In genomic region chr12:98303013-98303412, GRCm38 (mm10) we compare ENCODE assay signal across 29 mouse cellular contexts. TPM values are rescaled to one million over a fixed set of nuclear protein-coding genes. Genes with fewer than 3 reads are reported as not detected.
DNase-seq lines count a peak whose midpoint lies in the region; ATAC-seq and TF ChIP-seq lines count a peak whose summit lies in the region.
"Had no signal": no experiment of that assay in that cellular context is flagged by ENCODE, and none has a peak within 500 bp of the region (broad histone marks: within the 10 kb centered on the region; RNA-seq: fewer than 3 reads in every experiment).

No protein-coding gene starts in this region.

- H3K27ac ChIP-seq in midbrain, embryonic 14.5 days (replicated peaks; ENCODE audit: low read depth, low read length) = no peak overlapping the region
- H3K27ac ChIP-seq: embryonic facial prominence, embryonic 10.5 days; embryonic facial prominence, embryonic 13.5 days; forebrain, embryonic 13.5 days; gastrocnemius, adult 2 months; heart, embryonic 15.5 days; hindbrain, embryonic 14.5 days; hindbrain, postnatal 0 days had no signal

- TF ChIP-seq CTCF in Patski (IDR thresholded peaks at IDR 0.05) = no peak

- no peaks in the 10 kb centered on the region for H3K4me1 ChIP-seq in midbrain, embryonic 14.5 days (ENCODE audit: control insufficient read depth, insufficient read depth, low read length)
- H3K4me1 ChIP-seq: embryonic facial prominence, embryonic 10.5 days; embryonic facial prominence, embryonic 13.5 days had no signal

- DNase-seq in heart, adult 11 months = peak; percentile 36
- no peak for DNase-seq in heart, postnatal 4 days
- DNase-seq in Patski (ENCODE audit: low read depth, low spot score) = no peak
- peak; percentile 60 for DNase-seq in retina, embryonic 14.5 days (ENCODE audit: low spot score)
- DNase-seq in midbrain, embryonic 14.5 days = no peak
- DNase-seq: adrenal gland, adult 2 months; adrenal gland, postnatal 14 days; cerebellum, adult 11 months; cerebellum, adult 2 months; cerebellum, adult 9-11 months; cerebellum, postnatal 25 days; embryo, embryonic 11 days; forebrain, postnatal 0 days; gastrocnemius, adult 2 months; gastrocnemius, postnatal 14 days; heart, adult 18-20 months; heart, postnatal 10 days; heart, postnatal 36 days had no signal

- POLR2A ChIA-PET in Patski (lab: Charles Lee) = interaction anchor here (0.9 kb wide), 1 partner anchor 13 kb away, joined by 3 read pairs; no protein-coding TSS in a partner anchor

- H3K27me3 ChIP-seq in Patski = no peaks in the 10 kb centered on the region
- no peaks in the 10 kb centered on the region for H3K27me3 ChIP-seq in midbrain, embryonic 14.5 days (ENCODE audit: control insufficient read depth, insufficient read depth, low read length)
- H3K27me3 ChIP-seq: embryonic facial prominence, embryonic 13.5 days; forebrain, embryonic 13.5 days; heart, embryonic 12.5 days; heart, embryonic 15.5 days had no signal

- H3K36me3 ChIP-seq in midbrain, embryonic 14.5 days (ENCODE audit: control insufficient read depth, insufficient read depth, low read length) = no peaks in the 10 kb centered on the region
- H3K36me3 ChIP-seq: embryonic facial prominence, embryonic 10.5 days; embryonic facial prominence, embryonic 13.5 days; G1E; heart, embryonic 12.5 days; heart, embryonic 15.5 days had no signal

- in situ Hi-C loops in Patski (cut with MboI; ENCODE audit: low pct_unique_long_range_greater_than_20kb) = no loop called here

- CTCF ChIA-PET in Patski (lab: Charles Lee) = interaction anchor here (1.1 to 4.4 kb wide), 4 partner anchors 11 to 22 kb away, joined by 3 to 15 read pairs (median 4); no protein-coding TSS in a partner anchor

- 66% methylated on average over 1 of the region's 1 CpGs for WGBS in midbrain, embryonic 14.5 days

- peak; percentile 62 for ATAC-seq in Patski
- ATAC-seq in midbrain, embryonic 14.5 days (ENCODE audit: low FRiP score, low TSS enrichment) = no peak
- no peak for ATAC-seq in inflammation-experienced regulatory T-cells, adult 6 months
- ATAC-seq: forebrain, embryonic 13.5 days; forebrain, postnatal 0 days; hindbrain, postnatal 0 days; intestine, postnatal 0 days had no signal

- no peak overlapping the region for H3K4me3 ChIP-seq in midbrain, embryonic 14.5 days (replicated peaks; ENCODE audit: low read depth, low read length)
- H3K4me3 ChIP-seq: embryonic facial prominence, embryonic 10.5 days; embryonic facial prominence, embryonic 13.5 days; erythroblast, embryonic 14.5 days; forebrain, embryonic 13.5 days; gastrocnemius, adult 2 months; heart, embryonic 12.5 days; heart, embryonic 15.5 days had no signal

- H3K9ac ChIP-seq in midbrain, embryonic 14.5 days (replicated peaks; ENCODE audit: low read length) = no peak overlapping the region
- H3K9ac ChIP-seq: embryonic facial prominence, embryonic 13.5 days; forebrain, embryonic 13.5 days; forebrain, postnatal 0 days; heart, embryonic 12.5 days; heart, embryonic 15.5 days; hindbrain, embryonic 14.5 days had no signal

- no peak overlapping the region for H3K4me2 ChIP-seq in midbrain, embryonic 14.5 days (ENCODE audit: low read length)
- H3K4me2 ChIP-seq: embryonic facial prominence, embryonic 13.5 days; forebrain, embryonic 13.5 days; heart, embryonic 12.5 days; heart, embryonic 15.5 days; hindbrain, embryonic 14.5 days had no signal

- H3K9me3 ChIP-seq in midbrain, embryonic 14.5 days (ENCODE audit: control insufficient read depth, low read length) = no peaks in the 10 kb centered on the region
- H3K9me3 ChIP-seq: embryonic facial prominence, embryonic 10.5 days; embryonic facial prominence, embryonic 13.5 days; forebrain, embryonic 13.5 days; G1E; heart, embryonic 12.5 days; heart, embryonic 15.5 days had no signal

RNA-seq across cellular contexts. Expression of gene Gpr65, which starts 34.6 kb away (rescaled TPM):
- under 1 TPM; 0.38 to 0.50 TPM for total RNA-seq in heart, postnatal 4 days (2021)
- polyA plus RNA-seq in Patski (2021) = not detected
- polyA plus RNA-seq in midbrain, embryonic 14.5 days (2014; fragmentation: Nextera tagmentation; extraction: Ambion mirVana) = 0.59 TPM in 1 of 2 replicates, not detected in the other
- polyA plus RNA-seq in inflammation-experienced regulatory T-cells, adult 6 months (2017; shearing (Covaris generic)) = 10 to 100 TPM; 54.3 to 60.4 (median 55.9) TPM
- polyA plus RNA-seq: erythroblast, embryonic 14.5 days had no signal

RNA-seq across cellular contexts. Expression of gene Galc, which starts 43.8 kb away (rescaled TPM):
- total RNA-seq in heart, postnatal 4 days (2021) = 10 to 100 TPM; 10.5 to 11.4 TPM
- polyA plus RNA-seq in Patski (2021) = 60.4 TPM
- polyA plus RNA-seq in midbrain, embryonic 14.5 days (2014; fragmentation: Nextera tagmentation; extraction: Ambion mirVana) = 10.4 and 13.9 TPM in 2 replicates
- polyA plus RNA-seq in inflammation-experienced regulatory T-cells, adult 6 months (2017; shearing (Covaris generic)) = 1 to 10 TPM; 2.1 to 3.3 (median 2.5) TPM
- polyA plus RNA-seq: erythroblast, embryonic 14.5 days had no signal

Comparison
In these comparisons a context has a peak if more than half of its experiments do, and no peak if none do; other contexts are left out.
1. DNase-seq: peak in heart, adult 11 months (single experiment) and retina, embryonic 14.5 days (single experiment); none in heart, postnatal 4 days (single experiment), Patski (single experiment) and midbrain, embryonic 14.5 days (single experiment).
2. RNA of gene Gpr65, which starts 34.6 kb away (polyA plus RNA-seq): 54.3 to 60.4 TPM in inflammation-experienced regulatory T-cells, adult 6 months; 0.59 TPM in midbrain, embryonic 14.5 days and not detected in Patski (single experiment); every median in the first group is over 10 times any median in the second.